Mouse (Mus musculus) liver, embryonic 16.5 days (tissue): ENCODE data around the gene Ank3. TPM values are rescaled to one million over a fixed set of nuclear protein-coding genes. Genes with fewer than 3 reads are reported as not detected.

Experiments
- ATAC-seq: fragments of 200-750 bp; cut with Nextera tagmentation; 2 replicates; pipeline ENCODE4 v1.8.0; 2017; ENCODE audit warnings: low read depth, mild to moderate bottlenecking, moderate number of reproducible peaks, moderate library complexity
- H3K27ac ChIP-seq: fragments of 300-500 bp; sonication (generic); 2 replicates; pipeline ENCODE4 v1.5.1; 2014; ENCODE audit warnings: mild to moderate bottlenecking, low read length
- H3K27me3 ChIP-seq: fragments of 300-500 bp; sonication (generic); 2 replicates; pipeline ENCODE4 v1.6.1; 2014; ENCODE audit warnings: low read depth, low read length, mixed read lengths; ENCODE audit not compliant: control insufficient read depth, insufficient read depth
- H3K36me3 ChIP-seq: fragments of 300-500 bp; sonication (generic); 2 replicates; pipeline ENCODE4 v1.6.1; 2014; ENCODE audit warnings: mild to moderate bottlenecking; ENCODE audit not compliant: control insufficient read depth, insufficient read depth
- H3K4me1 ChIP-seq: fragments of 300-500 bp; sonication (generic); 2 replicates; pipeline ENCODE4 v1.6.1; 2014; ENCODE audit warnings: low read depth, low read length, mixed read lengths; ENCODE audit not compliant: control insufficient read depth
- H3K4me2 ChIP-seq: fragments of 300-500 bp; sonication (generic); 2 replicates; pipeline ENCODE4 v1.6.1; 2014; ENCODE audit warnings: low read depth, low read length, mixed read lengths
- H3K4me3 ChIP-seq: fragments of 300-500 bp; sonication (generic); 2 replicates; pipeline ENCODE4 v1.5.1; 2014; ENCODE audit warnings: low read depth, mild to moderate bottlenecking, low read length
- H3K9ac ChIP-seq: fragments of 300-500 bp; sonication (generic); 2 replicates; pipeline ENCODE4 v1.6.1; 2014; ENCODE audit warnings: low read depth, low read length
- H3K9me3 ChIP-seq: fragments of 300-500 bp; sonication (generic); replicated peaks from 2 replicates; pipeline ENCODE4 v1.6.1; 2016; ENCODE audit warnings: low read length; ENCODE audit not compliant: control insufficient read depth
- WGBS: fragments of 180-500 bp; shearing (Covaris S2); extraction: QIAGEN DNeasy Blood & Tissue Kit; methylation state at CpG from one replicate; pipeline ENCODE4 v1.1.7; 2014; ENCODE audit not compliant: insufficient replicate concordance; 5-methylcytosine and 5-hydroxymethylcytosine counted together
- polyA plus RNA-seq: library from polyadenylated mRNA; unstranded; fragments of >200 nt; fragmentation: Nextera tagmentation; extraction: Ambion mirVana; gene quantifications from 2 replicates; pipeline ENCODE4 v1.2.1, GENCODE M21; 2015

Gene Ank3
- polyA plus RNA-seq, 1 experiment from 2014 or later: 14.0 TPM

GRCm38 (mm10) chr10:69777736-69778135 lies 379.2 kb downstream of the Ank3 start:
- no peaks in the 10 kb centered on the region for H3K36me3 ChIP-seq
- no peak overlapping the region for H3K27ac ChIP-seq
- H3K9me3 ChIP-seq: no peaks in the 10 kb centered on the region
- ATAC-seq: no peak
- H3K4me2 ChIP-seq: no peak overlapping the region
- H3K9ac ChIP-seq: no peak overlapping the region
- H3K4me1 ChIP-seq: no peaks in the 10 kb centered on the region
- no peaks in the 10 kb centered on the region for H3K27me3 ChIP-seq
- 65% methylated on average over 11 of the region's 11 CpGs for WGBS
- H3K4me3 ChIP-seq: no peak overlapping the region

GRCm38 (mm10) chr10:69779246-69779645 lies 380.7 kb downstream of the Ank3 start:
- no peak for ATAC-seq
- H3K9me3 ChIP-seq: no peaks in the 10 kb centered on the region
- no peaks in the 10 kb centered on the region for H3K27me3 ChIP-seq
- no peak overlapping the region for H3K9ac ChIP-seq
- no peak overlapping the region for H3K4me3 ChIP-seq
- H3K4me1 ChIP-seq: no peaks in the 10 kb centered on the region
- no peaks in the 10 kb centered on the region for H3K36me3 ChIP-seq
- H3K27ac ChIP-seq: no peak overlapping the region
- WGBS: 45% methylated on average over 3 of the region's 3 CpGs
- no peak overlapping the region for H3K4me2 ChIP-seq

GRCm38 (mm10) chr10:69781491-69781890 lies 382.9 kb downstream of the Ank3 start:
- Histone ChIP-seq H3K27me3 (no peaks in the 10 kb centered on the region), H3K36me3 (no peaks in the 10 kb centered on the region), H3K4me2 (no peak overlapping the region), H3K9me3 (no peaks in the 10 kb centered on the region), H3K4me3 (no peak overlapping the region), H3K9ac (no peak overlapping the region), H3K4me1 (no peaks in the 10 kb centered on the region; the same call in 1 of the 2 replicates), H3K27ac (no peak overlapping the region)
- ATAC-seq: no peak
- 14% methylated on average over 8 of the region's 8 CpGs for WGBS

- Histone ChIP-seq H3K4me1 (no peaks in the 10 kb centered on the region; the same call in 1 of the 2 replicates), H3K4me3 (no peak overlapping the region), H3K27me3 (no peaks in the 10 kb centered on the region), H3K36me3 (no peaks in the 10 kb centered on the region), H3K9me3 (no peaks in the 10 kb centered on the region), H3K4me2 (peak overlapping the region; percentile 18; the same call in 1 of the 2 replicates), H3K27ac (no peak overlapping the region), H3K9ac (no peak overlapping the region)
- WGBS: 15% methylated on average over 7 of the region's 7 CpGs
- peak; percentile 59 for ATAC-seq
Observed at GRCm38 (mm10) chr10:69785235-69785634, 386.7 kb downstream of the Ank3 start.

GRCm38 (mm10) chr10:69785692-69786091 lies 387.1 kb downstream of the Ank3 start:
- Histone ChIP-seq H3K4me3 (no peak overlapping the region), H3K27ac (no peak overlapping the region), H3K9me3 (no peaks in the 10 kb centered on the region), H3K27me3 (no peaks in the 10 kb centered on the region), H3K4me1 (no peaks in the 10 kb centered on the region; the same call in 1 of the 2 replicates), H3K4me2 (no peak overlapping the region), H3K36me3 (no peaks in the 10 kb centered on the region), H3K9ac (no peak overlapping the region)
- 62% methylated on average over 8 of the region's 8 CpGs for WGBS
- ATAC-seq: no peak

GRCm38 (mm10) chr10:69786220-69786993 lies 387.8 kb downstream of the Ank3 start:
- Histone ChIP-seq H3K4me3 (no peak overlapping the region), H3K4me2 (no peak overlapping the region), H3K4me1 (no peaks in the 10 kb centered on the region; the same call in 1 of the 2 replicates), H3K9ac (no peak overlapping the region), H3K36me3 (no peaks in the 10 kb centered on the region), H3K27ac (no peak overlapping the region), H3K27me3 (no peaks in the 10 kb centered on the region), H3K9me3 (no peaks in the 10 kb centered on the region)
- ATAC-seq: no peak
- WGBS: 58% methylated on average over 13 of the region's 13 CpGs

- Histone ChIP-seq H3K9me3 (no peaks in the 10 kb centered on the region), H3K4me2 (no peak overlapping the region), H3K4me1 (no peaks in the 10 kb centered on the region; the same call in 1 of the 2 replicates), H3K27me3 (no peaks in the 10 kb centered on the region), H3K9ac (no peak overlapping the region), H3K36me3 (no peaks in the 10 kb centered on the region), H3K27ac (no peak overlapping the region), H3K4me3 (no peak overlapping the region)
- 64% methylated on average over 10 of the region's 10 CpGs for WGBS
- ATAC-seq: no peak
Observed at GRCm38 (mm10) chr10:69787379-69787778, 388.8 kb downstream of the Ank3 start.

- H3K9ac ChIP-seq: no peak overlapping the region
- H3K9me3 ChIP-seq: no peaks in the 10 kb centered on the region
- no peaks in the 10 kb centered on the region for H3K27me3 ChIP-seq
- no peak for ATAC-seq
- H3K4me2 ChIP-seq: no peak overlapping the region
- no peak overlapping the region for H3K4me3 ChIP-seq
- H3K36me3 ChIP-seq: no peaks in the 10 kb centered on the region
- WGBS: 64% methylated on average over 4 of the region's 4 CpGs
- no peaks in the 10 kb centered on the region; the same call in 1 of the 2 replicates for H3K4me1 ChIP-seq
- H3K27ac ChIP-seq: no peak overlapping the region
Observed at GRCm38 (mm10) chr10:69790606-69791005, 392.0 kb downstream of the Ank3 start.

- Histone ChIP-seq H3K4me1 (no peaks in the 10 kb centered on the region), H3K27me3 (no peaks in the 10 kb centered on the region), H3K4me2 (no peak overlapping the region), H3K9ac (no peak overlapping the region), H3K36me3 (no peaks in the 10 kb centered on the region), H3K9me3 (no peaks in the 10 kb centered on the region), H3K4me3 (no peak overlapping the region), H3K27ac (no peak overlapping the region)
- no peak for ATAC-seq
- WGBS: 31% methylated on average over 7 of the region's 7 CpGs
Observed at GRCm38 (mm10) chr10:69791951-69792350, 393.4 kb downstream of the Ank3 start.
